Mouse (Mus musculus): ENCODE data around the gene Fam227b. TPM values are rescaled to one million over a fixed set of nuclear protein-coding genes. Genes with fewer than 3 reads are reported as not detected.

Gene Fam227b
- not detected in 2 replicates for polyA plus RNA-seq (2012; rRNA removed)

GRCm38 (mm10) chr2:126151855-126152571 is at the start of gene Fam227b, which contains the start of gene Dtwd1:
Gene Fam227b (minus strand): TSS chr2:126152004.
Gene Dtwd1 (plus strand): TSS chr2:126152141.

GRCm38 (mm10) chr2:126034379-126035005 is 117.3 kb downstream of the Fam227b start, which contains the start of gene Fgf7:
Gene Fgf7 (plus strand): TSS chr2:126034658.

Other genes with a start within 250 kb of the Fam227b start
- 3.4 and 5.6 TPM in 2 replicates for gene Fgf7, start 117.3 kb downstream of the Fam227b start, polyA plus RNA-seq (2012; rRNA removed)
- 1.5 and 1.6 TPM in 2 replicates for gene Dtwd1, start 137 bp upstream of the Fam227b start, polyA plus RNA-seq (2012; rRNA removed)
- gene Gm17555, start 63.1 kb upstream of the Fam227b start, polyA plus RNA-seq (2012; rRNA removed), result not detected in 2 replicates

Measured in colon, adult 2 months (tissue).